Mouse (Mus musculus) kidney, postnatal 0 days (tissue): ENCODE results near the gene Syngr1. TPM values are rescaled to one million over a fixed set of nuclear protein-coding genes. Genes with fewer than 3 reads are reported as not detected.

Experiments
- ATAC-seq: fragments of 200-750 bp; cut with Nextera tagmentation; replicated peaks from 2 replicates; pipeline ENCODE4 v1.8.0; 2017; ENCODE audit warnings: low read depth, moderate number of reproducible peaks, moderate TSS enrichment, moderate library complexity; ENCODE audit not compliant: low FRiP score
- DNase-seq: peaks from one replicate; pipeline ENCODE4 v3.0.0-alpha.2; 2016; ENCODE audit warnings: low spot score
- H3K27ac ChIP-seq: fragments of 300-500 bp; sonication (generic); 2 replicates; pipeline ENCODE4 v1.5.1; 2014; ENCODE audit warnings: mild to moderate bottlenecking
- H3K27me3 ChIP-seq: fragments of 300-500 bp; sonication (generic); 2 replicates; pipeline ENCODE4 v1.6.1; 2014; ENCODE audit warnings: low read length, mixed read lengths; ENCODE audit not compliant: insufficient read depth
- H3K36me3 ChIP-seq: fragments of 300-500 bp; sonication (generic); 2 replicates; pipeline ENCODE4 v1.6.1; 2014; ENCODE audit warnings: low read length, mixed read lengths; ENCODE audit not compliant: insufficient read depth
- H3K4me1 ChIP-seq: fragments of 300-500 bp; sonication (generic); replicated peaks from 2 replicates; pipeline ENCODE4 v1.6.1; 2014; ENCODE audit warnings: antibody characterized with exemption, low read length, mixed read lengths; ENCODE audit not compliant: insufficient read depth
- H3K4me2 ChIP-seq: fragments of 300-500 bp; sonication (generic); 2 replicates; pipeline ENCODE4 v1.6.1; 2014; ENCODE audit warnings: mild to moderate bottlenecking, low read length, moderate library complexity, mixed read lengths
- H3K4me3 ChIP-seq: fragments of 300-500 bp; sonication (generic); replicated peaks from 2 replicates; pipeline ENCODE4 v1.5.1; 2014; ENCODE audit warnings: low read depth, low read length
- H3K9ac ChIP-seq: fragments of 300-500 bp; sonication (generic); 2 replicates; pipeline ENCODE4 v1.6.1; 2014; ENCODE audit warnings: low read depth, low read length
- H3K9me3 ChIP-seq: fragments of 300-500 bp; sonication (generic); replicated peaks from 2 replicates; pipeline ENCODE4 v1.6.1; 2016; ENCODE audit warnings: low read length, inconsistent platforms, mixed read lengths
- CTCF ChIP-seq: IDR thresholded peaks from 2 replicates; pipeline ENCODE4 v1.5.1; 2016; ENCODE audit warnings: antibody characterized with exemption, low read depth, mild to moderate bottlenecking, moderate library complexity
- WGBS: fragments of 180-500 bp; shearing (Covaris S2); extraction: QIAGEN DNeasy Blood & Tissue Kit; methylation state at CpG from one replicate; pipeline ENCODE4 v1.1.7; 2014; 5-methylcytosine and 5-hydroxymethylcytosine counted together
- polyA plus RNA-seq: library from polyadenylated mRNA; unstranded; fragments of >200 nt; fragmentation: Nextera tagmentation; extraction: Ambion mirVana; gene quantifications from 2 replicates; pipeline ENCODE4 v1.2.1, GENCODE M21; 2015

Syngr1 gene
- polyA plus RNA-seq, 1 experiment from 2014 or later: 21.8 TPM

DNA sequence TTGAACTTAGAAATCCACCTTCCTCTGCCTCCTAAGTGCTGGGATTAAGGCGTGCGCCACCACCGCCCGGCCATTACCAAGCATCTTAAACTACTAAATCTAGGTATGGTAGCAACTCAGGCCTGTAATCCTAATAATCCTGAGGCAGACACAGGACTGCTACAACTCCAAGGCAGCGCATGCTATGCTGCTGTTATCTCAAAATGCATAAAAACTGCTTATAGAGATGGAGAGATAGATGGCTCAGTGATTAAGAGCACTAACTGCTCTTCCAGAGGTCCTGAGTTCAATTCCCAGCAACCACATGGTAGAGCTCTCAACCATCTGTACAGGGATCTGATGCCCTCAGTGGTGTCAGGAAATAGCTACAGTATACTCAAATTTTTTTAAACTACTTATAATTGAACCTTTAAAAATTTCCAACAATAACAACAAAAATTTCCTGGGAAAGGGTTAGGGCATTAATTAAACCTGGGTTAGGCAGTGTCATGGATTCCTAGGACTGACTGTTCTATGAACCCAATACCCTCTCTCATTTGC, 11.9 kb upstream of the Syngr1 start:
- H3K9ac ChIP-seq: no peak overlapping the region
- no peaks in the 10 kb centered on the region for H3K9me3 ChIP-seq
- no peak overlapping the region for H3K27ac ChIP-seq
- no peak for TF ChIP-seq CTCF
- peaks cover 38% of the 10 kb centered on the region for H3K36me3 ChIP-seq
- H3K4me1 ChIP-seq: peaks cover 6% of the 10 kb centered on the region; the same call in 1 of the 2 replicates
- H3K4me3 ChIP-seq: no peak overlapping the region
- no peaks in the 10 kb centered on the region for H3K27me3 ChIP-seq
- H3K4me2 ChIP-seq: no peak overlapping the region
- DNase-seq: no peak
- WGBS: 90% methylated on average over 5 of the region's 5 CpGs
- no peak for ATAC-seq

DNA sequence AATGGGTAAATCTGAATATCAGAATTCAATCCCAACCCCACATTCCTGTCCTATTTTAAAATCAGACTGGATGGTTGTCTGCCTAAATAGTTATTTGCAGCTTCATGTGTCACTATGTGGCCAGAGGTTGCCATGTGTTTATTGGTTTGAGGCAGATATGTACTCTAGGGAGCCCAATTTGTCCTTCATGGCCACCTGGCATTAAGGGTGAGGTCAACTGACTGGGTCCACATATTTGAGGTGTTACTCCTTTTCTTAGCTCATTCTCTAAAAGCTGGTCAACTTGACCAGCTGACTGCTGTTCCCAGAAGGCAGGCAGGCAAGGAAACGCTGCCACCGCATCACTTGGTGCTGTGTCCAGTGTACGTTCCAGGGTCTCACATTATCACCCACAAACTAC, 11.2 kb upstream of the Syngr1 start:
- no peak overlapping the region for H3K27ac ChIP-seq

DNA sequence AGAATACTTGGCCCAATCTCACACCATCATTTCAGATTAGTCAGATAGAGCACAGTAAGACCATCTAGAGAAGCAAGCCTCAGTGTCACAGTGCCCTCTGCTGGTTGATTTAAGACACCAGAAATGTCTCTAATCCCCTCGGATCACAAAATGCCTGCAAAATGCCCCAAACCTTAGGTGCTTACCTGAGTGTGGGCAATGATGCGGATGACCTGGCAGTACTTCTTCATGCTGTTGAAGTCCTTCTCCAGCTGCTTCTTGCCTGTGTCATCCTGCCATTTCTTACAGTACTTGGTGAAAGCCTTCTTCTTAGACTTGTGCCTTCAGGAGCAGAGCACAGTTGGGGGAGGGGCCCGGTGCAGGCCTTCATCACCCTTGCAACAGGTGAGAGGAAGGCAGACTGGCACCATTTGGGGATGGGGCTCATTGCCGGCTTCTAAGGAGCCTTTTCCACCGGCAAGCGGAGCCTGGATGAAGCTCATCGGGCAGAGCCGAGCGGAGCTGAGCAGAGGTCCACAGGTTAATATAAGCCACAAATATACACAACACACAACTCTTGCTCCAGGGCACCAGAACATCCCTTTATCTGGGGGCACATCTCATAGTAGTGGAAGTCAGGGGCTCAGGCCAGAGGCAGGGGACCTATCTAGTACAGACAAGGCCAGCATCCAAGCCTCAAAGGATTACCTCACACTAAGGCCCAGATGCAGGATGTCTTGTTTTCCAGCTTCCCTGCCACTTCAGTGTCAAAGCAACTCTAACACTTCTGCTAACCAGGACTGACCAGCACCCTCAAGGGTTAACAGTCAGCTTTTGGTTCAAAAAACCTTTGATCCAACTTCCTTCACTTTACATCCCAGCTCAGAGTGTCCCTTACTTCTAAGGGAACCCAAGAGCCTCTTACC, 10.2 kb upstream of the Syngr1 start:
- no peak overlapping the region for H3K27ac ChIP-seq
- H3K27me3 ChIP-seq: no peaks in the 10 kb centered on the region
- no peak for ATAC-seq
- DNase-seq: peak; percentile 85
- peaks cover 6% of the 10 kb centered on the region; the same call in 1 of the 2 replicates for H3K4me1 ChIP-seq
- H3K4me2 ChIP-seq: peak overlapping the region; percentile 84
- peaks cover 38% of the 10 kb centered on the region for H3K36me3 ChIP-seq
- peak overlapping the region; percentile 73 for H3K4me3 ChIP-seq
- no peaks in the 10 kb centered on the region for H3K9me3 ChIP-seq
- TF ChIP-seq CTCF: peak; percentile 80
- WGBS: 37% methylated on average over 9 of the region's 9 CpGs
- peak overlapping the region; percentile 81; the same call in 1 of the 2 replicates for H3K9ac ChIP-seq

More for the DNA sequence above, 11.2 kb upstream of the Syngr1 start:
- H3K4me1 ChIP-seq: peaks cover 6% of the 10 kb centered on the region; the same call in 1 of the 2 replicates
- peaks cover 38% of the 10 kb centered on the region for H3K36me3 ChIP-seq
- no peaks in the 10 kb centered on the region for H3K27me3 ChIP-seq
- WGBS: 73% methylated on average over 3 of the region's 3 CpGs
- no peak overlapping the region for H3K4me3 ChIP-seq
- TF ChIP-seq CTCF: no peak
- no peaks in the 10 kb centered on the region for H3K9me3 ChIP-seq
- H3K9ac ChIP-seq: no peak overlapping the region
- no peak overlapping the region for H3K4me2 ChIP-seq
- ATAC-seq (no peak), DNase-seq (no peak)

DNA sequence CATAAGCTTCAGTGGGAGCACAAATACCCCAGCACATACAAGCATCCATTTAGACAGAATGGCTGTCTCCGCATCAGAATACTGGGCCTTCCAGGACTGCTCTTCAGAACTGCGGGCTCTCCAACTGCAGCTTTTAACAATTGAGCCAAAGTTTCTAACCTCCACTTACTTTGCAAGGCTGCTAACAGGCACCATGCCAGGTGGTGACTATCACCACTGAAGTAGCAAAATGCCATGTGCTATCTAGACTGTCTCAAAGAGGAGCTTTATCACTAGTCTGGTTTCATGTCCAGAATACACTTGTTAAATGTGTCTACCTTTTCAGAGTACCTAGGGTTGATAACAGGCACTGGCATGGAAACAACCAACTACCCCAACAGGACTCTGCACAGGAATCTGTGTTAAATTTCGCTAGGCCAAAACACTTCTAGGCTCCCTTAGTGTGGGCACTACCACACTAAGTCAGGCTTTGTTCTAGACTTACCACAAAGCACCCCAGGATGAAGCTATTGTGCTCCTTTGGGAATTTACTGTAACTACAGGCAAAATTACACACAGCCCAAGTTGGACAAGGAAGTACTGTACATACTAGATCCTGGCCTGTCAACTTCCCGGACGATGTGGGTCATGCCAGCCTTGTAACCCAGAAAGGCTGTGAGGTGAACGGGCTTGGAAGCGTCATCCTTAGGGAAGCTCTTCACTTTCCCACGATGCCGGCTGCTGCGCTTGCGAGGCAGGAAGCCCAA, 9.2 kb upstream of the Syngr1 start:
- Histone ChIP-seq H3K9ac (peak overlapping the region; percentile 81; the same call in 1 of the 2 replicates), H3K9me3 (no peaks in the 10 kb centered on the region), H3K27ac (peak overlapping the region; percentile 88), H3K4me2 (peak overlapping the region; percentile 84), H3K4me3 (peak overlapping the region; percentile 73), H3K4me1 (peaks cover 6% of the 10 kb centered on the region; the same call in 1 of the 2 replicates), H3K27me3 (no peaks in the 10 kb centered on the region), H3K36me3 (peaks cover 37% of the 10 kb centered on the region)
- DNase-seq (no peak), ATAC-seq (no peak)
- TF ChIP-seq CTCF: no peak
- 7% methylated on average over 10 of the region's 11 CpGs for WGBS

DNA sequence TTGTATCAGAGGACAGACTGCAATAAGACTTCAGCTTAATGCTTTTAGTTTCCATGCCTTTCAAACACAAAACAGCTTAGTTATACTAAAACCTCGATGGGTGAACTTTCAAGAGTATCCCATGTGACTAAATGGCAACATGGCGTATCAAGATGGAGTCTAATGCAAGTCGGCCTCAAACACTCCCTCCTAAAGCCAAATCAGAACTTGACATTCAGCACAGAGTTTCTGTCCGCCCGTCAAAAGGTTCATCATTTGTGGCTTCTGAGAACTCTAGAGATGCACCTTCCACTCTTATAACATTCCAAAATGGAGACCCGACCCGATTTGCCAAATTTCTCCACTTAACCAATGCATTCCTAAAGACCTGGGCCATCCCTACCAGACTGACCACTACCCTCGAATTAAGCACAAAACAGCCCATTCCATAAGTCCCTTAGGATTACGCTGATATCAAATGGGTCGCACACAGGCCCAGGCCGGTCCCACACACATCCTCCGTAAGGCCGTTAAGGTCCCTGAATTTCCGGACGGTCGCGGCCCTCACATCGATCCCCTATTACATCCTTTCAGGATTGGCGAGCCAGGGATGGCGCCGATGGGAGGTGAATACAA, 8.4 kb upstream of the Syngr1 start:
- under 1% methylated on average over 21 of the region's 21 CpGs for WGBS
- peak; percentile 64 for DNase-seq
- Histone ChIP-seq H3K27ac (peak overlapping the region; percentile 88), H3K9me3 (no peaks in the 10 kb centered on the region), H3K4me3 (peak overlapping the region; percentile 73), H3K4me1 (peaks cover 6% of the 10 kb centered on the region; the same call in 1 of the 2 replicates), H3K27me3 (no peaks in the 10 kb centered on the region), H3K4me2 (peak overlapping the region; percentile 84), H3K36me3 (peaks cover 31% of the 10 kb centered on the region), H3K9ac (peak overlapping the region; percentile 81)
- no peak for TF ChIP-seq CTCF
- ATAC-seq: peak; percentile 46
